Mouse (Mus musculus): ENCODE data around the gene Rab12.

Gene Rab12

DNA sequence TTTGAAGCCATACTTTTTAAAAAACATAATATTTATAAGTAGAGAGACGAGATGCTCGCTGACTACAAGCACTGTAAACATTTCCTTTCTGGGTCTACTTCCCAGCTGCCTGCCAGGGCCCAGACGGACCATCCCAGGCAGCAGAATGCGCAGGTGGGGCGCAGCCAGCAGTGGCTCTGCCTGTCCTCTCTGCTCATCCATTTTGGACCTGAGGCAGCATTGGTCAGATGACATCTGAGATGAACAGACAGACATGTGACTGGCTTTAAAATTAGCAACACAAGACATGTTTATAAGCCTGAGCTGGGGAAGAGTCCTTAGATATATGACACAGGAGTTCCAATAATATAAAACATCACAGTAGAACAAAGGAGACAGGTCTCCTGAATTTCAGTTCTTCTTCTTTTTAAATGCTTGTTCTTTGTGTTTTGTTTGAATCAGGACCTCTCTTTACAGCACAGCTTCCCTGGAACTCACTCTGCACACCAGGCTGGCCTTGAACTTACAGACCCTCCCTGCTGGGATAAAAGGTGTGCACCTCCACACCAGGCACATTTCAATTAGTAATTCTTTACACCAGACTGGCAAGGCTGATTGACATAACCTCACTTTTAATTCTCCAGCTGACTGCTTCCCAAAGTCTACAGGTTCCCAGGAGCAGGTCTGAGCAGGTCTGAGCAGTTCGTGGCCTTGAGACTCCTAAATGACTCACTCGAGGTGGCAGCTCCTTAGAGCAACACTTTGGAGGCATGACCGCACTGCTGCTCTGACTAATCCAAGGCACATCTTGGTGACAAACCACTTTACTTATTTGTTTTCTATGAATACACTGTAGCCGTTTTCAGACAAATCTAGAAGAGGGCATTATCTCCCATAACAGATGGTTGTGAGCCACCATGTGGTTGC is 12.2 kb downstream of the Rab12 start:
- no peak for TF ChIP-seq GATA4 (IDR thresholded peaks at IDR 0.05; ENCODE audit: insufficient replicate concordance, low read length)

- TF ChIP-seq GATA4 (IDR thresholded peaks at IDR 0.05; ENCODE audit: insufficient replicate concordance, low read length) = no peak
Measured at GRCm38 (mm10) chr17:66504964-66505363, 14.6 kb downstream of the Rab12 start.

DNA sequence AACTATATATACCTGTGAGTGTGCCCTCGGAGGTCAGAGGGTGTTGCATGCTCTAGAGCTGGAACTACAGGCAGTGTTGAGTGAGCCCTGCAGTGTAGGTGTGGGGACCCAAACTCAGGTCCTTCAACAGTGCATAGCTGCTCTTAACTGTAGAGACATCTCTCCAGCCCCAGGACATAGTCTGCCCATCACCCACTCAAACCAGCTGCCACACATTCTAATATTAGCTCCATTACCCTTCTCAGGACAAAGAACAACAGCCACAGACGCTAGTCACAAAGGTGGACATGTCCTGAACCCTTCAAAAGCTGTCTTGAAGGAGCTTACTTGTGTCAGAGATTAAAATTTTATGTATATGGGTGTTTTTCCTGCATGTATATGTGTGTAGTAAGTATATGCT is 15.3 kb downstream of the Rab12 start:
- no peak for TF ChIP-seq GATA4 (IDR thresholded peaks at IDR 0.05; ENCODE audit: insufficient replicate concordance, low read length)

GRCm38 (mm10) chr17:66503466-66503865 is 16.1 kb downstream of the Rab12 start:
- no peak for TF ChIP-seq GATA4 (IDR thresholded peaks at IDR 0.05; ENCODE audit: insufficient replicate concordance, low read length)

DNA sequence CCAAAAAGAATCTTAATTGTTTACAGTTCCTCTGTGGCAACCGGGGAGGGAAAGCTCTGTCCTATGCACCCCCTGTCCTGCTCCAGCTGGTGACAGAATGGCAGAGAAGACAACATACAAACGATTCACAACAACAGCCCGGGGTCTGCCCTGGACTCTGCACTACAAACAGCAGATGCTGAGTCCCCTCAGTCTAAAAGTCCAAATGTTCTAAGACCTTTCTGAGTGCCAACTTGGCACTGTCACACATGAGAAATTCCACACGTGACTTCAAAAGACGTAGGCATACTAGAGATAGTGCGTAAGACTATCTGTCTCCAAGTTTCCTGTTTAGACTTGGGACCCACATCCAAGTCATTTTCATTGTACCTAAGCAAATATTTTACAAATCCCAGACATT is 16.7 kb downstream of the Rab12 start:
- TF ChIP-seq GATA4 (IDR thresholded peaks at IDR 0.05; ENCODE audit: insufficient replicate concordance, low read length) = no peak

- no peak for TF ChIP-seq GATA4 (IDR thresholded peaks at IDR 0.05; ENCODE audit: insufficient replicate concordance, low read length)
Measured at GRCm38 (mm10) chr17:66498598-66498997, 20.9 kb downstream of the Rab12 start.

GRCm38 (mm10) chr17:66496589-66496988 is 22.9 kb downstream of the Rab12 start:
- TF ChIP-seq GATA4 (IDR thresholded peaks at IDR 0.05; ENCODE audit: insufficient replicate concordance, low read length) = no peak

DNA sequence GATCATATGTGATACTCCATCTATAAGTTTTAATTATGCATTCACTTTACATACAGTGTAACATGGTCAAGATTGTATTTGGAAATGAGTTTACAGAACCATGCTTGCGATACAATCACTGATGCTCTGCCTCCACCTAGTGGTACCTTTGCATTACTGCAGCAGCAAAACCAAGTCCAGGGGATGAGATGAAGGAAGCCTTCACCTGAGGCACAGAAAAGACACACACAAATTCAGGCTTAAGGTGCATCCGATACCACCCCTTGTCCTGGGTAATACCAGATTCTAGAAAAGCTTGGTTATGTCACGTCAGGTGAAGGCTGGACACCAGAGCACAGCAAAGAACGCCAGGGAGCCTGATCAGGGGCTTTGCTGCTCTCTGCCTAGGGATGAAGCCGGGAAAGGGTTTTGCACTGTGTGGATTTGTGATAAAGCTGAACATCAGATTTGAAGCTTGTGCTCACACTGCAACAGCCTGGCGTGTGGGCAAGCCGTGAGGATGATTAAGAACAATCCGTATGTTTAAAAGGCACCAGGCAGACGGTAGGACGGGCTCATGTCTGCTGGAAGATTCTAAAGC is 29.4 kb downstream of the Rab12 start:
- TF ChIP-seq GATA4 (IDR thresholded peaks at IDR 0.05; ENCODE audit: insufficient replicate concordance, low read length) = no peak

DNA sequence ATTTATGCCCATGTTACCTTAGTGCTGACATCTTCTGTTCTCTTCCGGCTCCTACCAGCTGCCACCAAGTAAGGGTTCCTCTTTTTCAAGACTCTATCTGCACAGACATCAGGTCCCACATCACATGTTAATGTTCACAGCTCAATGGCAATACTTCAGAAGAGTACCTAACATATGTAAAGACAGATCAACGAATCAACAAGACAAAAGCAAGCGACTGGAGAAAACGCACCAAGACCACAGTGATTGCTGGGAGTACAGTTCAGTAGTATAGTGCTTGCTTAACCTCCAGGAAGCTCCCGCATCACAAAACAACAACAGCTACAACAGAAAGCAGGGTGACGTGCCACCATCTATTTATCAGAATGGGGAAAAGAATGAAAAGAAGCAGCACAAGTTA is 33.0 kb downstream of the Rab12 start:
- no peak for TF ChIP-seq GATA4 (IDR thresholded peaks at IDR 0.05; ENCODE audit: insufficient replicate concordance, low read length)

DNA sequence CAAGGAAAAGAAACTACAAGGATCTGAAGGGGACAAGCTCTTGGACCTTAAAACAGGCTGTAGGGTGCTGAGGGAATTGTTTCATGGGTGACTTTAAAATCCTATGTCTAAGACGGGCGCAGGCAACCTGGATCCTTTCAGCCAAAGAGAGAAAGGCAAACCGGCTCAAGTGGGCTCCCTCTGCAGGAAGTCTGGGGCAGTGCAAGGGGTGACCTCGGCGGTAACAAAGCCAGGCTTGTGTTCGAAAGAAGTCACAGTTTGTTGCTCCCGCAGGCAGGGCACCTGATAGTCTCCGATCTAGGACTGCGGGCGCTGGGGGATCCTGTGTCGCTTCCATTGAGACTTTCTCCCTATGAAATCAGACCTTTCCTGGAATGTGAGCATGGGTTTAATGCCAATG is 33.8 kb downstream of the Rab12 start:
- no peak for TF ChIP-seq GATA4 (IDR thresholded peaks at IDR 0.05; ENCODE audit: insufficient replicate concordance, low read length)

GRCm38 (mm10) chr17:66484965-66485364 is 34.6 kb downstream of the Rab12 start:
- TF ChIP-seq GATA4 (IDR thresholded peaks at IDR 0.05; ENCODE audit: insufficient replicate concordance, low read length) = no peak

- no peak for TF ChIP-seq GATA4 (IDR thresholded peaks at IDR 0.05; ENCODE audit: insufficient replicate concordance, low read length)
Measured at GRCm38 (mm10) chr17:66483651-66484454, 35.7 kb downstream of the Rab12 start.

GRCm38 (mm10) chr17:66481295-66481694 is 38.2 kb downstream of the Rab12 start:
- no peak for TF ChIP-seq GATA4 (IDR thresholded peaks at IDR 0.05; ENCODE audit: insufficient replicate concordance, low read length)

- no peak for TF ChIP-seq GATA4 (IDR thresholded peaks at IDR 0.05; ENCODE audit: insufficient replicate concordance, low read length)
Measured at GRCm38 (mm10) chr17:66480491-66481278, 38.8 kb downstream of the Rab12 start.

All from liver, adult (tissue).